Mouse (Mus musculus) spleen, postnatal 36 days (tissue): ENCODE data around the gene Cux1.

Experiments
- DNase-seq, 2 experiments: peaks; one replicate each; pipeline ENCODE4 v3.0.0; 2022; ENCODE audit warnings: low spot score in 2 of 2, mixed read lengths in 1 of 2

Cux1 gene

DNA sequence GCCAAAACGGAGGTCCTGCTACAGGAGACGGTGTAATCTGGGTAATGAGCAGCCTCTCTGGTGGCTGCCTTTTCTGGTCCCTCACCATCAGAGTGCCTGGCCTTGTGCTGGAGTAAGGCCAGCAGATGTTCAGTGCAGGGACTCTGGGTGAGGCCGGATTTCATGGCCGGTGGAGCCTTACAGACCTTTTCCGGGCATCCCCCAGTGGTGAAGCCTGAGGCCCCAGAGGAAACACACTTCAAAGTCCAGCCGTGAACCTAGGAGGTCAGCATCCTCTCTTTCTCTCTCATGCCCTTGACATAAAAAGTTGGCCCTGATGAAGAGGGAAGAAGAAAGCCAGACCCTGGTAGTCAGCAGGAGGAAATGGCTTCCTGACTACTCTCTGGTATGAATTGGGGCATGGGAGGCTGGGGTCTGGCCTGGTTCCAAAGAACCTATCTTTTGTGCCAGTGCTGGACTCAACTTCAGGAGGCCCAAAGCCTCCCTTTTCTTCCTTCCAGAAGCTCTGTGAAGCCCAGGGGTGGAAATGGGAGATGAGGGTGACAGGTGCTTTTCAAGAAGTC is 138.7 kb downstream of the Cux1 start:
- DNase-seq = peak; percentile 79 to 80

DNA sequence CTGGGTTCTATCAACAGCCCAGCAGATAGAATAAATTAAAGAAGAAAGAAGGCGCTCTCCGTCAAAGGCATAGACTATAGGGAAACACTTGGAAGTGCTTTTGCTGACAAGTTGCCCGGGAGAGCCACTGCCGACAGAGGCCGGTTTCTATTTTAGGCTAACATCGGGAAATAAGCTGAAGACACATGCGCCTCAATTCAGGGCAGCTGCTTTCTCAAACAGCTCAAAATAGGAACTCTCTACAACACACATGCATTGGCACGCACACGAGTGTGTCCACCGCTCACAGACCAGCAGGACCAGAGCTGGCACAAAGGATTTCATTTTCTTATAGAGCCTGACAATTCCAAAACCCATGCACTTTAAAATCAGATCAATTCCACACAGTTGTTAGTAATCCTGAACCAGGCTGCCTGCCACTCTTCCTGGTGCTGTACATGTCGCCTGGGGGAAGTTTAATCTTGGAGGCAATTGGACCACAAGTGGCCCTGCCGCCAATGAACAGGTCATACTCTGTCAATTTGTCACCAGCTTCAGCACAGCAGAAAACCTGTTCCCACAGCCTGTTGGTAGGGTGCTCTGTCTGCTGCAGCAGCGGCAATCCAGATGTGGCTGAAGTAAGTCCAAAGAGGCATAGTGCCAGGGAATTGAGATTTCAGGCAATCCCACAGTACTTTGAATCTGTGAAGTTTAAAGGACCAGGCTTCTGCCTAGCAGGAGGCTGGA is 139.4 kb downstream of the Cux1 start:
- DNase-seq = no peak

DNA sequence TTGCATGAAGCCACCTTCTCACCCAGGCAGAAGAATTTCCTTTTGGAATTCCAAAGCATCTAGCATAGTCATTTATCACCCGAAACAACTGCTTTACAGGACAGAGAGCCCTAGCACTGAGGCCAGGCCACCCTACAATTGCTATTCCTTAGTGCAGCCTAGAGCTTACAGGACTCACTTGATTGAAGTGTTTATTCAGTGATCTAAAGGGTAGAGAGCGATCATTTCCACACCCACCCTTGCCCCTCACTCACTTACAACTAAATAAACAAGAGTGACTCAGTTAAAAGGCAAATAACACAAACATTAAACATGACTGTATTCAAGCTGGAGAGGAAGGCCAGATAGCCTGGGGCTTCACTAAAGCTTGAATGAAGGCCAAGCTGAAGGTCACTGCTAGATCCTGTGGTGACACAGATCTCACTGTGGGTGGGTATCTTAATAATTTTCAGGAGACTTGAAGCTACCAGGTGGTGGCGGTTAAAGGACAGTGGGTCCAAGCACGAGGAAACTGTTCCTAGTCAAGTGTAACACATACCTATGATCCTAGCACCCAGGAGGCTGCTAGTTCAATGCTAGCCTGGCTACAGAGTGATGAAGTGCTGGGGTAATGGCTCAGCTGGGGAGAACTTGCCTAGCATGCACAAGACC is 140.0 kb downstream of the Cux1 start:
- no peak for DNase-seq

DNA sequence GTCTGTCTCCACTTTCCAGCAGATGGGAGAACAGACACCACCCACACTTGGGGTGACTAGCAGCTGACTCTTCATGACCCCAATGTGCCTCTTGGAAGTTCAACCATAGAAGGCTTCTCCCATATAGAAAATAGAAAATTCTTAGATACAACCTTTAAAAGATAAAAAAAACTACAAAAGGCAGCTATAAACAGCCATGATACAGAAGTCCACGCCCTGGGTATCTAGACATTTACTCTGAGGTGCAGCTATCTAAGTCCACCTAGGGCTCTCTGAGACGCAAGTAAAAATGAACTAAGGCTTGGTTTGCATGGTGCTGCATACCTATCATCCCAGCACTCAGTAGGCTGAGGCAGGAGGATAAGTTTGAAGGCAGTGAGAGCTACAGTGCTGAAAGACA is 144.3 kb downstream of the Cux1 start:
- no peak for DNase-seq

DNA sequence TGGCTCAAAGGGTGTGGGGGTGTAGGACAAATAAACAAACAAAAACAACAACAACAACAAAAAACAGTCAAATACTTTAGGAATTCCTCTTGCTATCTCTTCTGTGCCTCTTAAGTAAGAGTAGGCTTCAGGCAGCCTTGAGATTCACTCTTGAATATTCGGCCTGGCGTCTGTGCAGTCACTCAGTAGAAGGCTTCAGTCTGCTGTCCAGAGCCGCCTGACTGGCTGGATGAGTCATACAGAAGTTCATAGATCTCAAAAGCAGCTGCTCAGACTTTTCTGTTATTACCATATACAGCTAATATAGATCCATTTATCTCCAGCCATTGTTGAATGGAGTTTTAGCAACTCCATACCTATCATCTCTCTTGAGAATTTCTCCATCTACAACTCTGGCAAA is 145.4 kb downstream of the Cux1 start:
- DNase-seq = no peak

DNA sequence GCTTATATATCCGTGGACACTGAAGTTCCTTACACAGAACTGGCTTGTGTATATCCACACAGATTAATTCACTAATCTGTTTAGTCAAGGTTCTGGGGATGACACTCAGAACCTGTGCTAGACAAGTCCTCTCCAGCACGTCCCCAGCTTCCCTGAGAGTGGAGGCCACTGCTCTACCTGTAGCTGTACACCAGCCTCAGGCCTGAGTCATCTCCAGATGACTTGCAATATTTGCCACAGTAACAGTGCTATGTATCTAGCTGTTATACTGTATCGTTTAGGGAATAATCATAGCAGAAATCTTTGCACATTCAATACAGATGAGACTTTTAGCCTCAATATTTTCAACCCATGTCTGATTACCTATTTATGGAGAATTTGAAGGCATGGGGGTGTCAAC is 146.0 kb downstream of the Cux1 start:
- no peak for DNase-seq

DNA sequence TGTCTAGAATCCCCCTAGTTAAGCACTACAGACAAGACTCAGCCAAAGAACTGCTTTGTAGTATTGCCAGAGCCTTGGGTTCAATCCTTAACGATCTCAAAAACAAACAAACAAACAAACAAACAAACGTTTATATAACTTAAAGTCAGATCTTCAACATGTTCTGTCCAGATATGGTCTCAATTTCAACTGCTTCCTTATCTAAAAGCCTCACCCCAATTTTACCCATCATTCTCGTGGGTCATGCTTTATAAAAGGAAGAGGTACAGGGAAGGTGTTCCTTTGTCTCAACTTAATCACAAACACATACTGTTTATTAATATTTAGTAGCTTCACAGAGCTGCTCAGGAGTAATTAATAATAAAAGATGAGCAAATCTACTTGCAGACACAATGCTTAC is 146.9 kb downstream of the Cux1 start:
- no peak for DNase-seq

DNA sequence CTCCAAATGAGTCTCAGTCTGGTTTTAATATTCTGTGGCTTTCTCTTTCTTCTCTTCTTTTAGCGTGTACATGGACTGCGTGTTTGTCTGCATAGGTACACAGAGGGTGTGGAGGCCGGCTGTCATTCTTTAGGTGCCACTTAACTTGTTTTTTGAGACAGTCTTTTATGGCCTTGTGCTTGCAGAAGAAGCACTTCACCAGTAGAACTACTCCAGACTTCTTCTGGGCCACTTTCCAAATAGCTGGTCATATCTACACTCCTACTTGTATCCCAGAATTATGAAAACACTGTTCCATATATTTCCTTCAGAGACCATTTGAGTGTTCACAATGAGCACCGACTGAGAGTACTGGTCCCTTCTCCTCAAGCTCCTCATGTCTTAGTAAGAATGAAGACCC is 149.4 kb downstream of the Cux1 start:
- no peak for DNase-seq

DNA sequence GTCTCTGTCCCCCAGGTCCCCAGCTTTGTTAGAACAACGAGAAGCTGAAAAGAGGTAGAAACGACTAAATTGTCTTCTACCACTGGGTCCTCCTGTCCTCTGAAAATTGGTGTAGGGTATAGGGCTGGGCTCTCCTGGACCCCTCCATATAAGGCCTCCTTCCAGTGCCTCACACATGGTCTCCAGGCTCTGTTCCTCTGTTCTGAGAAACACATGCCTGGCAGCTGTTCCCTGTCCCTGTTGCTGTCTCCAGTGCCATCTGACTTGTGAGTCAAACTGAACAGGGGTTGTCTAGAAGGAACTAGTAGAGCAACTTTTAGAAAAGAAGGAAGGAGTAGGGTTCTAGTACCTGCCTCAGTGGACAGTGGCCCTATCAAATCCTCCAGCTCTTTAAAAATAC is 152.8 kb downstream of the Cux1 start:
- DNase-seq = no peak

DNA sequence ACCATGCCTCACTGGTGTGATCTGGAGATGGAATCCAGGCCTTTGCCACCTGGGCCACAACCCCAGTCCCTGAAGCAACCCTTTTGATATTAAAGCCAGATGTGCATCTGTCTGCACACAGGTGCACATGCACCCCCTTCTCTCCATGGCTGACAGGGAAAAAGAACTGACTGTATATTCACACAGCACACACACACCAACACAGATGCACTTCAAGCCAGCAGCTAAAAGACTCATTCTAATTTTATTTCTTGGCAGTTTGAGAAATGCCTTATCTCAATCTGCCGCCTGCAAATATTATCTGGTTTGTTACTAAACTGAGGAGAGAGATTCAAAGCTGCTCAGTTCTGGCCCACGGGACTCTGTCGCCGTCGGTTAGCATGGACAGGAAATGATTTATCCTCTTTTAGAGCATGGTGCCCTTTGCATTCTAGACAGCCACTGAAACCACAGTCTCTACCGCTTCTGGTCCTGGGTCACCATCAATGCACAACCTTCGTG is 156.6 kb downstream of the Cux1 start:
- DNase-seq = peak in 1 of 2 experiments; percentile 14

DNA sequence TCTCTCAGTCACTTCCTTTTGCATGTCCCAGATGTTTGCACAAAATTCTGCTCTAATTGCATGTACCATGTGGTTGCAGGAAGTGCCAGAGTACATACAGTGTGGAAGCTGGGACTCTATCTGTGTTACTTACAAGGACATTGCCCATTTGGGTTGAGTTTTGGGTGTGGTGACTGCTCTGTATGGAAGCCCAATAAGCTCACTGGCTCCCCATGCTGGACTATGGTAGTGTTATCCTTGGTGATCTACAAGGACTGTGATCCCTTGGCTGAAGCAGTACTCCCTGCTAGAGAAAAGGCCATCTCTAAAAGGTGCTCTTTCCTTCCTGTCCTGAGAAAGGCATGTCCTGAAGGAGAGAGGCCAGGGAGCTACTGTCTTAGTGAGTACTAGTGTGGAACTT is 160.9 kb downstream of the Cux1 start:
- DNase-seq = no peak

DNA sequence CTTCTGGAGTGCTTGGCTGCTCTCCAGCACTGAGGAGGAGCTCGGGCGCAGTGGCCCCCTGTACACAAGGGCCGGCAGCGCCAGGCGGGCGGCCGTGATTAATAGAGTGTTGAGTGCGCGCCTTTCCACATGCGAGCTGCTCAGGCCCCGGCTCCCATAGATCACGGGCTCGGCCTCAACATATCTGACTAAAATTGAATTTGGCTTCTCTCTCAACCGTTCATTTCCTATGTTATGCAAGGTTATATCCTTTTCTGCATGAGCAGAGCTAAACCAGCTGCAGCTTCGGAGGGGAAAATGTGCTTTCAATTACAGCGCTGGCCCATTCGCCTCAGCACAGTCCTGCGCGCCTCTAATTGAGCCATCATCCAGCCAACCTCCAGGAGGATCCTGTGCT is 163.7 kb downstream of the Cux1 start:
- peak; percentile 22 to 39 for DNase-seq

DNA sequence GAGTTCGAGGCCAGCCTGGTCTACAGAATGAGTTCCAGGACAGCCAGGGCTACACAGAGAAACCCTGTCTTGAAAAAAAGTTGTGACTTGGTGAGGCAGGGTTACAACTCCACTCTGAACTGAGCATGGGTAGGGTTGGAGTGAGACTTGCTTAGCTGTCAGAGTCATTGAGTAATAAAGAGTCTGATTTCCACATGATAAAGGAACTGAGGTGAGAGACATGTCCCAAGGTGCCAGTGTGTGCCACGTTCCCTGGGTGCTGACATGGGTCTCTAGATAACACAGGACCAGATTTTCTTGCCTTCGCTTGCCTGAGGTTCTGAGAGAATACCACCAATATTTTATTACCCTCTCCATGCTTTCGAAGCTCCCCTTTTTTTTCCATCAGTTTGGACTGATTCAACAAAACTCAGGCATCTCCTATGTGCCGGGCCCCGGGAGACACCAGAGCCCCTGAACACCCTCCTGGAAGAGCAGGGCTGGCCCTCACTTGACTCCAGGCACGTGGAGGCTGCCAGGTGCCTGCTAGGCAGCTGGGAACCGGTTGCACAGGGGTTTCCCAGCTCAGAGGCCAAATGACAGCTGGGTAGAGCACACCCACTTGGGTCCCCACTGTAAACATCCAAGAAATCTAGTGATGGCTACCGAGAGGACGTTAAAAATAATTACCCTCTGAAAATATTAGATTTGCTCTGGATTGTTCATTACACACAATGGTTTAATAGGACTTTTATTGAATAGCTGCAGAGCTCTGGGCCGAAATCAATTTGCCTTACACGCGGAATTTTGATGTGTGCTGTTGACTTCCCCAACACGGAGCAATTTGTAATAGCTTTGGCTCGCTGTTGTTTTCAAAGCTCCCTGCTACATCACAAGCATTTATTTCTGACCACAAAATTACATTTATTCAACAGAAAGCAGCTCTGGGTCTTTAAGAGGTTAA is 164.4 kb downstream of the Cux1 start:
- DNase-seq = peak in 1 of 2 experiments; percentile 5

DNA sequence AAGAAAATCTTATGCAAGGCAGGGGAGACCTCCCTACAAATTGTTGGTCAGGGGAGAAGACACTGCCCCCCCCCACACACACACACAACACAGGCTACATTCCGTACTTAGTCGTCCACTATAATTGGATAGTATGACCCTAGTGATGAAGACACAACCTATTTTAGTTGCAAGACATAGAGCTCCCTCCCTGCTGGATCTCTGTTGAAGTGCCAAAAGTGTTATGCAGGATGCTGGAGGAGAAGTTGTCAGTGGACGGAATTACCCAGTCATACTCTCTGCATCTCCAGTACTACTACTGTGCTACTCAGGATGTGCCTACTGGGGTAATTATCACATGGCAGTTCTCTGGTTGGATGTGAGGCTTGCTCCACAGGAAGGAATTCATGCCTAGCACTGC is 168.6 kb downstream of the Cux1 start:
- DNase-seq = no peak

DNA sequence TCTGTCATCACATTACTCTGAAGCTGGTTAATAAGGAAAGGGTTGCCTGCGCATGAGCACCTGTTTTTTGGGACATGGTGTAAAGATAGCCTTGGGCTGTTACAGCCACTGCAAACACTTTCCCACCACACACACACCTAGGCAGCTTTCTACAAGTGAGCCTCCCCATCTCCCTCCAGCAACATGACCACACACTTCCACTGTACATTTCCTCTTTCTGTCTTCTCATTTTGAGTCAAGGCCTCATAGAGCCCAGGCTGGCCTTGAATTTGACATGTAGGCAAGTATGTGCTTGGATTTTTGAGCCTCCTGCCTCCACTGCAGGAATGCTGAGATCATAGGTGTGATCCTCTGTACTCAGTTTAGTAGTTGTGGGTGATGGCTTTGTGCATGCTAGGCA is 170.6 kb downstream of the Cux1 start:
- peak; percentile 35 to 40 for DNase-seq

DNA sequence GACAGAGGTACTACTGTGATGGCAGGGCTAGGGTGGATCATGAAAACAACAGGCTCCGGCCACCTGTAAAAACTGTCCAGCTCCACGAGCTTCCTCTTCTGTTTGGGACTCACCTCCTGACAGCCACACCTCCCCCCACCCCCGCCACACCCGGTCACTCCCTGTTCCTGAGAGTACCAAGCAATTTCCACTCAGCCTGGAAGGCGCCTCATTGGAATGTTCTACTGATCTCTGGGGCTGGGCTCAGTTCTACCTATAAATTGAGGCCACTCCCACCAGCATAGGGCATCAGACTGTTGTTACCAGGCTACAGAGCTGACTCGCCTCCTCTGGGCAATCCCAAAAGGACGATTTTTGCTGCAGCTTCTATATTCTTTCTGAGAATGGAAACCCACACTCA is 171.0 kb downstream of the Cux1 start:
- no peak for DNase-seq

DNA sequence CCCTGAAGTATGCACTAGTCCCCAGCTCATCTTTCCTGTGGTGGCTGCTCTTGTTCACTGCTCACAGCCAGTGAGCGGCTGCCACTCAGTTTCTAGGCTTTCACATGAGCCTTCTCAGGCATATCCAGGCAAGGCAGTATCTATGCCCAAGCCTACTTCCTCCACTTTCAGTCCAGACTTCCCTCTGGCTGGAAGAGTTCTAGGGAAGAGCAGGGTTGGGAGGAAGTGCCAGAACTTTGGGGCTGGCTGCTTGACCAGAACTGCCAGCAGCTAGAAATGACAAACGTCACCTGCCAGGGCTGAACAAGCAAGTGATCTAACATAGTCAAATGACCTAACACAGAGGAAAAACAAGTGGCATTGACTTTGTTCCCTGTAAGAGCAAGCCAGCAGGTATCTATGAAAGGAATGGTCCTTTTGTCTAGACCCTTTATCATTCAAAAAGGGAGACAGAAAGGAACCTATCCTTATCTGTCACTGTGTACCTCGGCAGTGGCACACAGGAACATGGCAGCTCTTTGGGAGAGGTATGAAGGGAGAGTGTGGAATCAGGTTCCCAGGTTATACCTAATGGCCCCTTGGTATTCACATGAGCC is 171.6 kb downstream of the Cux1 start:
- no peak for DNase-seq

DNA sequence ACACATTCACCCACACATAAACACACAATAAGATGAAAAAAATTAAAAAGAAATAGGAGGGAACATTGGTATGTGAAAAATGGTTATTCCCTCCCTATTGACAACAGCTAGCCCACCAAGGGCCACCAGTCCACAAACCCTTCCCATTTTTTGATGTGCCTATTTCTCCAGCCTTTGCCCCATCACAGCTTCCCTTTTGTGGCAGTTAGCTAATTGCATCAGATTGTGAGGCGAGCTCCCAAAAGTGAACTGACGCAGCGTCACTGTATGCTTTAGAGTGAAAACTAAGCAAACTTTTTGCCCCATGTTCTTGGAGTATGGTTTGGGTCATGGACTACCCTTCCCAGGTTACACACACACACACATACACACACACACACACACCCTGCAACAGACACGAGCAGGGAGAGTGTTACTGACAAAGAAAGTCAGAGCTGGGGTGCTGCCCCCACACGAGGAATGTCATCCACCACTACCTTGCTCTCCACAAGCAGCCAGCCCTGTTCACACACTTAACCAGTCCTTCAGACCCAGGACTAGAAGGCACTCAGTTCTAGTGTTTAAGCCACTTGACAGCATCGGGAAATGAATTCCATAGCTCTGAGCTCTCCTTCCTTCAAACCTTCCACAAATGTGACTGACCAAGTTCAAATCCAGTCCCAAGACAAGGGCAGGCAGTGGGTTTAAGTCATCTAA is 172.6 kb downstream of the Cux1 start:
- no peak for DNase-seq

DNA sequence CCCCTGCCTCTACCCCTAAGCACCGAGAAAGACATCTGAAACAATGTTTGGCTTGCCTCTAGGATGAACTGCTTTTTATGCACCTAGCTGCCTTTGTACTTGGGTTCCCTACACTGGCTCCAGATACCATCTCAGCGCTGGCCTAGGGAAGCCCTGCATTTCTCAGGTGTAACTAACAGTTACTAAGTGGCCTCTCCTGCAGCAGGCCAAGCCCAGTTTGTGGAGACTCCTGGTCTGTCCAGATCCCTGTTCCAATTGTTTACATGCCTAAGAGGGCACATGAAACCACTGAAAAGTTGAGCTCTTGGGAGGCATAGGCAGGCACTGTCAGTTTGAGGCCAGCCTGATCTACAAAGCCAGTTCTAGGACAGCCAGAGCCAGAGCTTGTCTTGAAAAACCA is 173.7 kb downstream of the Cux1 start:
- DNase-seq = no peak

DNA sequence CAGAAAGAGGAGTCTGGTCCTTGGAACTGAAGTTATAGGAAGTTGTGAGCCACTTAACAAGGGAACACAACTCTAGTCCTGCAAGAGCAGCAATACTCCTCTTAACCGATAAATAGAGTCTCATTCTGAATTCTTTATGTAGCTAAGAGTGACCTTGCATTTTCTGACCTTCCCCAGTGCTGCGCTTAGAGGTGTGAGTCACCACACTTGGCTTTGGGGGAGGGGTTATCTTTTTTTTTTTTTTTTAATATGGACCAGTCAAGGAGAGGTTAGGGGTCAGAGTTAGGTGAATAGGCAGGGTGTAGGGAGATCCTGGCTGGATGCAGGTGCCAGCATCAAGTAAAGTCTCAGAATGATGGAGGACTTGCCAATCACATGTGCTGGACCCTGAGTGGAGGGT is 180.5 kb downstream of the Cux1 start:
- DNase-seq = no peak

DNA sequence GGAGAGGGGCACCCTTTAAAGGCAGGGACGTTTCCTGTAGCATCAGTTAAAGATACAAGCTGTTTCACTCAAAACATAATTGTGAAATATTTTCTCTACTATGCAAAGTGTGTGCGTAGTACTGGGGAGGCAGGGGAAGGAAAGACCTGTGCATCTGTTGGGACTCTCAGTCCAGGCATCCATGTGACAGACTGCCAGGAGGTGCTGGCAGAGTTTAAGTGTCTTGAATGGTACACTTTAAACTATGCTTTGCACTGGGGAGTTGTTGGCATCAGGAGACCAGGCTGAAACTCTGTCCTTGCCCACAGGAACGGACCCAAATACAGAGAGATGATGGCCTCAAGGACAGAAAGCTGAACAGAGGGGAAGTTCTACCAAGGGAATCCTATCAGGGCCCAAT is 182.1 kb downstream of the Cux1 start:
- no peak for DNase-seq
